Mouse (Mus musculus) cerebellum, adult 11-12 months (tissue): ENCODE measurements around the gene Smco3.
A peak's percentile ranks its signal among the peaks of the same experiment; 100 is the strongest.

Source experiments
- DNase-seq: peaks from one replicate; pipeline ENCODE4 v3.0.0; 2022

Gene Smco3

DNA sequence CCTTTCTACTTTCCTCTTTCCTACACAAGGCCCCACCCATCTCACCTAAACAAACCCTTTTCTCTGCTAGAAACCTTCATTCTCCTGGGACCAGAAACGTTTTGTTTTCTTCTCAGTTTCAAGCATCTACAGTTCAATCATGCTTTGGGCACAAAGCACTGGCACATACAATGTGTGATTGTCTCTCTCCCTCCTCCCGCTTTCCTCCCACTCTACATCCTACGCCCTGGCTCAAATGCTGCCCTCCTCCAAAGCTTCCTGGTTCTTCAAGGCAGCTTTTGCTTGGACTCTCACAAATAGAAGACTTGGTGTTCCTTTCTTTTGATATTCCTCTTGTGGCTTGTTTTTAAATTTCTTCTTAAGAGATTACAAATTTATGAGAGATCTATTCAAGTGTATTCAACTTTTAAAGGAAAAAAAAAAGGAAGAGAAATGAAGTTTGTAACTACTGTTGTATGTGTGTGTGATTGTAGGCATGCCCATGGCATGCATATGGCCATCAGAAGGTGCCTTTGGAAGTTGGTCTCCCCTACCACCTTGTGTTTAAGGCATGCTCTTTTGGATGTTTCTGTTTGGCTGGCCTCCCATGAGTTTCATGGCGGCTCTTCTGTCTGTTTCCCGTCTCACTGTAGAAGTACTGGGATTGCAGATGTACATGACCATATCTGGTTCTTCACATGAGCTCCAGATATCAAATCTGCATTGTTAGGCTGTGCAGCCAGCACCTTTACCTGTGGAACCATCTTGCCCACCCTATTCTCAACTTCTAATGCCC is 10.6 kb upstream of the Smco3 start:
- DNase-seq, result no peak

DNA sequence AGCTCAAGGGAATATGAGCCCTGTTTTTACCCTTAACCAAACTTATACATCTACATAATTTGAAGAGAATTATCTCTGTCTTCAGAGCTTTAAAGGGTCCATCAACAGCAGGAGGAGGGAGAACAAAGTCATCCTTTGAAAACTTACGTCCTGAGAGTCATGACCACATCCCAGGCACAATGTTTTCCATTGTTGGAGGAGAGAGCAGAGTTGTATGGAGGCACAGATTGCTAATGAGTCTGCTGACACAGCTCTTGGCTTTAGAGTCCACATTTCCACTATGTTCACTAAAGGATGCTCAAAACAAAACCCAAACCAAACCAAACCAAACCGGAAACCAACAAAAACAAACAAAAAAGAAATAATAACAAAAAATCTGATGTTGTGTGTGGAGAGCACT is 9.7 kb upstream of the Smco3 start:
- DNase-seq, result no peak

DNA sequence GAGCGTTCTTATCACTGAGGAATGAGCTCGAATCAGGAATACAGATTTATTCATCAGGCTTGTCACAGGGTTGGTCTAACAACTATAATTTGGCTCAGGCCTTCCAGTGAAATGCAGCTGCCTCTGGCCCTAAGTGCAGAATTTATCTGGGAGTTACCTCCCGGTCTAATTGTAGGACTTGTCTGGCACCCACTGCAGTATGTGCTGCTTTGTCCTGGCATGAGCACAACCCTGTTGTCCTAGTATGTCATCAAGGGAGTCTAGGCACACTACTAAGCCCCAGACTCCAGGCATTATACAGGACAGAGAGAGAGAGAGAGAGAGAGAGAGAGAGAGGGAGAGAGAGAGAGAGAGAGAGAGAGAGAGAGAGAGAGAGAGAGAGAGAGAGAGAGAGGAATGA is 2.1 kb upstream of the Smco3 start:
- DNase-seq, result no peak

DNA sequence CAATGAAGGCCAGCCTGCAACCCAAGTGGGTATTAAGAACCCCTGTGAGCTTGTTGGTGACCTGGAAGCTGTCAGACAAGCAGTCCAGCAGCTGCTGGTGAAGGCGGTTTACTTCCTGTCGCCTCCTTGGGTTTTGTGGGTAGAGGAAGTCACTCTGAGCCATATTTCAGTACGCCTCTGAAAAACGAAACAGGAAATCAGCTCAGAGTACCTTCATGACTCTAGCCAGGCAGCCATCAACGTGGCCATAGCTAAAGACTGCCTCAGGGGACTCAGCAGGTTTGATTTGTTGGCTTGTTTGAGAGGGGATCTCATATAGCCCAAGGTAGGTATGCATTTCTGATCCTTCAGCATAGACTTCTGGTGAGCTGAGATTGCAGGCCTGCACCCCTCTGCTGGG is 3.5 kb downstream of the Smco3 start:
- DNase-seq, result no peak

DNA sequence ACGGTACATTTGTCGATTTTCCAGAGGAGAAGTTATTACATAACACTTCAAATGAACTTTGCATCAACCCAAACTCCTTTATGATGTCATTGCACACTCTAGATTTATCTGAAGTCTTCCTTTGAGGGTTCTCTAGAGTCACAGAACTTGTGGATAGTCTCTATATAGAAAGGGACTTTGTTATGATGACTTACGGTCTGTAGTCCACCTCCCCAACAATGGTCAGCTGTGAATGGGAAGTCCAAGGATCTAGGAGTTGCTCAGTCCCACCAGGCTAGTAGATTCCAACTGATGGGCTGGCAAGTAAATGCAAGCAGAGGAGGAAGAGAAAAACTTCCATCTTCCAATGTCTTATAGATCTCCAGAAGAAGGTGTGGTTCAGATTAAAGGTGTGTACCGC is 6.6 kb downstream of the Smco3 start:
- DNase-seq, result no peak

DNA sequence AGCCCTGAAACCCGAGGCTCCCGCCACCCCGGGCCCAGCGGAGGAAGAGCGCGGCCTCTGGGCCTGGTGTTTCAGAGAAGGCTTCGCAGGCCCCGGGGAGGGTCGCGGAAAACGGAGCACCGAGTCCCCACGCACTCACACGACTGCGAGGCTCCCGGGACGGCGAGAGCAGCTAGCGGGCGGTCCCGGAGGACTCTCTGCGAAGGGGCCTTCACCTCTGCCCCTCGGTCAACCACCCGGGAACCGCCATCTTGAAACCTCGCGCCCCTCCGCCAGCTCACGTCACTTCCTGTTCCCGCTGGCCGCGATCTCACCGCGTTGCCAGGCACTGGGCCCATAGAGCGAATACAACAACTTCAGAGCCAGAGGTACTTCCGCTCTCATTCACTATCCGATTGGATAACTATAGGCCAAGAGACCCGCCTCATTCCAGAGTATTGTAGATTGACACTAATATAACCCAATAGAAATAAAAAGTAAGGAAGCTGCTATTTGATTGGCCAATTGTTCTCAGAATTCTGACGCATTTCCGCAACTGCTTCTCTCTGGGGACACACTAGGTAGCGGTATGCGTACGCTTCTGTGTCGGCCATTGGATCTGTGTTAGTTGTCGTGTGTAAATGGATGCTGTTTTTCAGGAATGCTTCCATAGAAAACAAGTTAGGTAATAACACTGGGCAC is 7.2 kb downstream of the Smco3 start, which contains the start of gene Wbp11:
Gene Wbp11 (minus strand): TSS at position 353 of the 681 bp plus-strand sequence.
- peak; percentile 97 for DNase-seq

DNA sequence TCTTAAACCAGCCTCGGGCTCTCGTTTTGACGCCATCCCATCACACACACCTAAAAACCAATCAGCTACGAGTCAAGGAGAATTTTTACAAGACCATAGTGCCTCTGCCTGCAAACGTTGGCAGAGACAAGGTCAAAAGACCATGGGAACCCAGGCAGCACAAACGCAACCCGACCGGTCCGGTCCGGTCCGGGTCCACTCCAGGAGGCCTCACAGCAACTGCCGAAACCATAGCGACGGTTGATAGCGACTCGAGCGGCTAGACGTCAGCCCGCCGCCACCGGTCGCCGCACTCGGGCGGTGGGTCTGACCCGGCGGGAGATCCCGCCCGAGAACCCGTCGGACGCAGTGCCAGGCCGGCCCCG is 7.8 kb downstream of the Smco3 start, which contains the start of gene BC049715:
Gene BC049715 (plus strand): TSS at position 111 of the 365 bp plus-strand sequence.
- DNase-seq, result no peak

DNA sequence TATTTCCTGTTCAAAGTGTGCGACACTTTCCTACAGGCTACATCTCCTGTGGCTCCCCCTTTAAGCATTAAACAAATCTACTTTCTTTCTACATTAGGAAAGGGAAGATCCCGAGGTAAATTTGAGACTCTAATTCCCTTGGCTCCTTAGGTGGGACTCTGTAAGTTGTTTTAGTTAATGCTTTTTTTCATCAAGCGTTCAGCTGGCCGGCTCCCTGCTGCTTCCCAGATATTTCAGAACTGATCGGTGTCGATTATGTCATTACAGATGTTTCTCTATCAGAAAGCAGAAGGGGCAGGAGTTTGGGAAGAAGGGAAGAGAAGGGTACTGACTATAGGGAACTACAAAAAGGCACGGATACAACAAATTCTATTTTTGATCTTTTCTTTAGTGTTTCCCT is 8.1 kb downstream of the Smco3 start:
- no peak for DNase-seq

DNA sequence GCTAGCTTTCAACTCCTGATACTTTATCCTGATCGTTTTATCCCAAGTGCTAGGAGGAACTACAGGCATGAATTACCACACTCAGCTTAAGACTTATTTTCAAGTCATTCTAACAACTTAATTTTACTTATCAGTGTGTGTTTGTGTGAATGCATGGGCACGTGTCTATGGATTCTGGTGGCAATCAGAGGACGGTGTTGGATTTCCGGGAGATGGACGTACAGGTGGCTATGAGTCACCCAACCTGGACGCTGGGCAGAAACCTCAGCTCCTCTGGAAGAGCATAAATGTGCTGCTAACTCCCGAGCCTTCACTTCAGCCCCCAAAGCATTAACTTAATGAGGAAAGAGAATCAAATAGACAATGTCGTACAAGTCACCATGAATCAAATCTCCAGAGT is 10.3 kb downstream of the Smco3 start:
- no peak for DNase-seq

DNA sequence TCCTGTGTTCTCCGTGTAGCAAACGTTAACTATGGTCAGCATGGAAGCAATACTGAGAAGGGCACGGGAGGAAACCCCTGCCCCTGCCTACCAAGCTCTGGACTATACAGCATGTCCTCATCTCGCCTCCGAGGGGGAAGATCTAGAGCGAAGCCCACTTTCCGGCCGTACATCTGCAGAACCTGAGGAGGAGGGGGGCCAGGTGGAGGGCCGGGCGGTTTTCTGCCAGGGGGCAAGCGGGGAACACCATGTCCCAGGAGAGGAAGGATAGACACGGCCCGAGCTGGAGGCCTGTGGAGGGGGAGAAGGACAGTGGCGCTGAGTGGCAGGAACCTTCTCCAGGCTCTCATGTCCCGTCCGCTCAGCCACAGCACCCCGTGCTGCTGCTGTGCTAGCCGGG is 14.2 kb downstream of the Smco3 start:
- DNase-seq, result no peak

DNA sequence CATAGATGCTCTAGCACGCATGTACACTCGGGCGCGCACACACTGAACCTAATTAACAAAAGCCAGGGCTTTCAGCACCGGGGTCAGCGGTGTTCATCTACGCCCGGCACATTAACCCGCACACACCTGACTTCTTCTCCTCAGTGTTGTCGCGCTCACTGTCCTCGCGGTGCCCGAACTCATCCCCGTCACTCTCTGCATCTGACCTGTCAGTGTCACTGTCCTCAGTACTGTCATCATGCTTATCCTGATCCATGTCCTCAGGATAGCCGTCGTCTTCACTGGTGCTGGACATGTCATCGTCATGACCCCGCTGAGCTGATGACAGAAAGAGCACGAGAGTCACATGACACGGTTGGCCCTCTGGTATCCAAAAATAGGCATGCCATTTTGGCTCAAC is 14.9 kb downstream of the Smco3 start:
- DNase-seq, result no peak

DNA sequence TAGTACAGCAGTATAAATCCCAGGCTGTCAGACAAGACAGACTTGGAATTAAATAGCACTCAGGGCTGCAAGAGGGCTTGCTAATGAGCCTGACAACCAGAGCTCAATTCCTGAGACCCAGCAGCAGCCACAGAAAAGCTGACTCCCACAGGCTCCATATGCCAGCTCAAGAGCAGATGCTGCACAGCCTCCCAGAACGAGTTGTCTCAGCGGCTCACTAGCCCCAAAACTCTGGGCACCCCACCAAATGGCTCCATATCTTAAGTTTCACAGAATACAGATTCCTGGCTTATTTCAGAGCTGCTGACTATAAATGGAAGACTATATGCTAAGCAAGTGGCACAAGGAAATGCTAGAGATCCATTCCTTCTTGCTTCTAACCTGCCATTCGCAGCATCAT is 17.7 kb downstream of the Smco3 start:
- no peak for DNase-seq

DNA sequence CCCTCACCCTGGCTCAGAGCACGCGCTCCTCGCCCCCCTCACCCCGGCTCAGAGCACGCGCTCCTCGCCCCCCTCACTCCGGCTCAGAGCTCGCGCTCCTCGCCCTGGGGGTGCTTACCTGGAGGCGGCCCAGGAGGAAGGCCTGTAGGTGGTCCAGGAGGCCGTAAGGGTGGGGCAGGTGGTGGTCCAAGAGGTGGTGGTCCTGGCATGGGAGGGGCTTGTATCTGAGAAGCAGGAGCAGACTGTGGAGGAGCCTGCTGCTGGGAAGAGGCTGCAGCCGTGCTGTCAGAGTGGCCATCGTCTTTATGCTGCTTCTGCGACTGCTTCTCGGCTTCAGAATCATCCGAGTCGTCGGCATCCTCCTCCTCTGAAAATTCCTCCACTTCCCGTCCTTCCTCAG is 18.4 kb downstream of the Smco3 start:
- no peak for DNase-seq

DNA sequence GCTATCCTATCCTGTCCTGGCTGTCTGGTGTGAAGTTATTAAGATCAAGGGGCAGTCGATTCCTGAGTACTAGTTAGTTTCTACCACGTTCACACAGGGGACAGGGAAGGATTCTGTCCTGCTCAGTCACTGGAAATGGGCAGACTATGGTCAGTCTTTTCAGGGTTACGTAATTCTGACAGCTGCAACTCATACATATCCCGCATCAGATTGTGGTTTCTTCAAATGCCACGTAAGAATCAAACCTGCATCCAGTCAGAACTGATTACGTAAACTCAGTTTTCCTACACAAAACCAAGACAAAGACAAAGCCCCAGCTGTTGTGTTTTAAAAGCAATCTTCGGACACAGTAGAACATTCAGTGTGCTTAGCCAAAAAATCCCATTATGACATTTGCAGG is 19.9 kb downstream of the Smco3 start:
- DNase-seq, result no peak

DNA sequence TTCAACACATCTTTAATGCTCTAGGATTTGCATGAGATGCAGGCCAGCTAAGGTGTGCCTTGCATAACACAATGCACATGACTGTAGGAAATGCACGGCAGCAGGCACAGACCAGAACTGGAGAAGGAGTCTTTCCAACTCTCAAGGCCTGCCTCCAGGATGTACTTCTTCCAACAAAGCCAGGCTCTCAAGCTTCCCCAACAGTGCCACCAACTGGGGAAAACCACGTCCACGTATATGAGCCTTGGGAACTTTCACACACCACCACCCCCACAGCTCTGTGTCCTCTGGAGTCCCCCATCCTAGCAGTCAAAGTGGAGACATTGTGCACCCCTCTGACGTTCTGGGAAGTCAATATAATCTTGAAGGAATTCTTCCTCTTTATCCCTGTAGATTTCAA is 22.1 kb downstream of the Smco3 start:
- no peak for DNase-seq

DNA sequence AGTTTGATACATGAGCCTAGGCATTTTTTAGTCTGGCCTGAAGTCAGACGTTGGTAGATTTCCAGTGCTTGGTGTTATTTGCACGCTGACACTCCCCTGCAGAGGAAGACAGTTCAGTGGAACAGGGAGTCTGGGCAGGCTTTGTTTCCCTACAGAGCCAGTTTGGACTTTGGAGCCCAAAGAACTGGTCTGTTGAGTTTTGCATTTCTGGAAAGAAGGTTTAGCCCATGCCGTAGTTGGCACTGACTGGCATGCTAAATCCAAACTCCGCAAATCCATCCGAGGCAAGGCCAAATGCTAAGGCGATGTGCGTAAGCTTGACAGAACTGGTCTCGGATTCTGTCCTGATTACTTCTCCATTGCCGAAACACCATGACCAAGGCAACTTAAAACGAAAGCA is 24.1 kb downstream of the Smco3 start:
- DNase-seq, result no peak

DNA sequence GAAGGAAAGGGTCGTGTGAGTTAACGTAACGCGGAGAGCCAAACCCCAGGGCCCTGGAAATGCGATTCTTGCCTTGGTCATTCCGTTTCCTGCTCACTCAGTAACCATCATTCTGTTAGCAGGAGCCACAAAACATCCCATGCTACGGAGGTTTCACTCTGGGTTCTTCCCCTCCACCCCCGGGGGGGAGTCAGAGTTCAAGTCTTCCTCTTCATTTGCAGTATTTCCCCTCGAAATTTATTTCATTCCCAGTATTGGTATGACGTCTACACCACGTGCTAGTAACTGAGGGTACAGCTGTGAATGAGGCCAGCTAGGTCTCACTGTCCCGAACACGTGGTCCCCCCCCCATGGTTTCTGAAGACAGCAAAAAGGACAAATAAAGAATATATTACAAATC is 25.6 kb downstream of the Smco3 start:
- no peak for DNase-seq

DNA sequence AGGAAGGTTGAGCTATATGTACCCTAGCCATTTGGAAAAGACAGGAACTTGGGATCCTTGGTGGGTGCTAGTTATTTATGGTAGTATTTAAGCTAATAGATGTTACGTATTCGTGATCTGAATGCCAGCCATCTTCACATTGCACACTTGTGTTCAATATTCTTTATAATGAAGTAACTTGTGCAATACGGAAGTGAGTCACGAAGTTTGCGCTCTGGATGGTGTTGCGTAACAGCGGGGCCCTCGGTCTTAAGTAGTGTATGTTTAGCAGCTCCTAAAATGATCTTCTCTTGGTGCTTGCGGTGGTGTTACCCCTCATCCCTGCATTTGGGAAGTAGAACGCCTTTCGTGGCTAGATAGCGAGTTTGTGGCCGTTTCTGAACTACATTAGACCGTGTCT is 26.2 kb downstream of the Smco3 start:
- DNase-seq, result no peak

DNA sequence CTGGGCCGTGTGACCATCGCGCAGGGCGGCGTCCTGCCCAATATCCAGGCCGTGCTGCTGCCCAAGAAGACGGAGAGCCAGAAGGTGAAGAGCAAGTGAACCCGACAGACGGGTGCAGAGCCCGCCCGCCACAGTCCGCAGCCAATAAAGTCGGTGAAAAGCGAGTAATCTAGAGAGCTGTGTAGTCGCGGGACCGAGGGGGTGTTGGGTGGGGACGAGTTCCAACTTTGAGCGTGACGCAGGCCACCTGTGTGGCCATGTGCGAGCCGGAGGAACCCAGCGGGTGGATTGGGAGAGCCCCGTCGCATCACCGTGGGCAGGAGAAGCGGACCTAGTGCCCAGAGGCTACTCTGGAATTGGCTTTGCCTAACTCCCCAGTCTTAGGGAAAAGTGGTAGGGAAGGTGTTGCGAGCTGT is 26.6 kb downstream of the Smco3 start:
- no peak for DNase-seq

DNA sequence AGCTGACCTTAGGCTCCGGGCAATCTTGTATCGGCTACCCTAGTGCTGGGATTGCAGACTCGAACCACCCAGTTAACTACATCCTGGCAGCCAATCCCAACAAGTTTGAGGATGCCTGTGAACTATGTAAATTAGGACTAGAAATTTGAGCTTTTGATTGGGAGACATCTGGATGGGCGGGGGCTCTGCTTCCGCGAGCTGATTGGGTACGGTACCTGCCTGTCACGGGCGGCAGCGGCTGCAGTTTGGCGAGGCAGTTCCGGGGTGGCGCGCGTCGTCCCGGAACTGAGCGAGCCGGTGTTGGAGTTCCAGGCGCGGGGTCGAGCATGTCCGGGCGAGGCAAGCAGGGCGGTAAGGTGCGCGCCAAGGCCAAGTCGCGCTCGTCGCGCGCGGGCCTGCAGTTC is 27.2 kb downstream of the Smco3 start, which contains the start of gene H2afj:
Gene H2afj (plus strand): TSS at position 231 of the 404 bp plus-strand sequence.
- peak; percentile 97 for DNase-seq

DNA sequence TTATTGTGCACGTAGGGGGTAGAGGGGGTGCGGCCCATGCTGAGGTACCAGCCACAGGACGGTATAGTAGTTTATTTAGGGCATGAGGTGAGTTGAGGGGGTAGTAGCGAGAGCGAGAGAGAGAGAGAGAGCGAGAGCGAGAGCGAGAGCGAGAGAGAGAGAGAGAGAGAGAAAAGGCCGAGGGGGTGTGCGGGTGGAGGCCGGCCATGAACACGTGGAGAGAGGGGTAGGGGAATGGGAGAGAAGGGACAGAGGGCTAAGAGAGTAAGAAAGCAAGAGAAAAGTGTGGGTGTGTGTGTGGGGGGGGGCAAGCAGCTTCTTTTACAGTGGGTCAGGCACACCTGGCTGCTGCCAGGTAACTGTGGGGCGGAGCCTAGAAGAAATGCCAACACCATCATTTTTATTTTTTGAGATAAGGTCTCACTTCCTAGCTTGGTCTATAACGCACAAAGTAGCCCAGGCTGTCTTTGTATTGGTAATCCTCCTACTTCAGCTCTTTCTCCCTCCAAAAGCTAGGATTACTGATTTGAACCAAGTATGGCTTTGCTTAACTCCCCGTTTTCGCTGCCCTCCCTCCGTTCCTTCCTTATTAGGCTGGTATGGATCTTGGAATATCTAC is 27.7 kb downstream of the Smco3 start:
- peak; percentile 45 for DNase-seq

DNA sequence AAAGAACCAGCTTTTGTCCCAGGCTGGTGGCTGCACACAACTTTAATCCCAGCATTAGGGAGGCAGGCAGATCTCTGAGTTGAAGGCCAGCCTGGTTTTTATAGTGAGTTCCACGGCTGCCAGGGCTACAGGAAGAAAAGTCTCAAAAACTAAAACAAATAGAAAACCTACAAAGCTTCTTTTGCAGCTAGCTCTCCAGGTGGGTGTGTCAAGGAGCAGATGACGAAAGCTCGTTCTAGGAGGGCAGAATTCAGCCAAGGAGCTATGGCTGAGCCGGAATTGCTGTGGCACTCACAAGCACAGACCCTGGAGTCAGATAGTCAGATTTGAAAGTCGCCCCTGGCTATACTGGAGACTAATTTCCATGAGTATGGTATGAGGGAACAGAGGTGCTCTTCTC is 28.4 kb downstream of the Smco3 start:
- no peak for DNase-seq

DNA sequence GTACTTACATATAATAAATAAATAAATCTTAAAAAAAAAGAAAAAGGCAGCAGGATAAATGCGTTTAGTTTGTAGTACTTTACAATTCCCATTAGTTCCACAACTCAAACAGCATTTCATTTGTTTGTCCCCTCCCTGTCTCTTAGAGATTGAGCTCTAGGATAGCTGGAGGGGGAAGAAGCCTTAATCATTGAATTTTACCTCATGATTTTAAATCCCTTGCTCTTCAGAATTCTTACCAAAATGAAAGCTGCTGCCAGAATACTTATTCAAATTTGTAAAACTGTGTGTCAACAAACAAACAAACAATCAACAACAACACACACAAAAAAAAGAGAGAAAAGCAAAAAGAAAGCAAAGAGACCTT is 29.9 kb downstream of the Smco3 start:
- DNase-seq, result no peak

DNA sequence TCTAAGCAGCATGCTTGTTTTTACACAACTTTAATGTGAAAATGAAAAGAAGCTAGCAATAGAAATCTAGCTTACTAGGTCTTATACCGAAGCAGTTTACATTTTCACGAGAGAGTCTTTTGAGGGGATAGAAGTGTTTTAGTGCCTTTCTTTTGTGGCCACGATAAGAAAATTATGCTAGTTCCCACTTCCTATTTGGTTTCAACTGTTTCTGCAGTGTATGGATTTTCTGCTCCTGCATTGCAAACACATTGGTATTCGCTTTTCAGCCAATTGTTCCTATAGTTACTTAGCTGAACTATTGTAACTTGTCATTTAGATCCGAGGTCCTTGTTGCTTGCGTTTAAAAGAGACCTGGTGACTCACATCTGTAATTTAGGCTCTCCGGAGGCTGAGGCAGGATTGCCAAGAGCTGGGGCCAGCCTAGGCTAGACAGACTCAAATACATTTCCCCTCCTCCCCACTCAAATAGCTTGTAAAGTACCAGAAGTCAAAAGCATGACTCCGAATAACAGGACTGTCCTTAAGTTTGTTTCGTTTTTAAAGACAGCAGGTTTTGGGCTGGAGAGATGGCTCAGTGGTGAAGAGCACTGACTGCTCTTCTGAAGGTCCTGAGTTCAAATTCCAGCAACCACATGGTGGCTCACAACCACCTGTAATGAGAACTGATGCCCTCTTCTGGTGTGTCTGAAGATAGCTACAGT is 30.4 kb downstream of the Smco3 start:
- no peak for DNase-seq
